Mouse (Mus musculus) left cerebral cortex, adult 18-20 months (tissue): ENCODE data around the gene Olfr1428. TPM values are rescaled to one million over a fixed set of nuclear protein-coding genes. Genes with fewer than 3 reads are reported as not detected.
"Not testable (repeated sequence)": the region's sequence is repeated elsewhere in the genome, so short reads cannot be mapped to it uniquely, and the experiment has no call there.

Source experiments
- DNase-seq, 2 experiments: peaks; one replicate each; pipeline ENCODE4 v3.0.0; 2021 to 2022; ENCODE audit warnings: low spot score in 2 of 2, mixed read lengths in 1 of 2
- long read RNA-seq, 2 experiments: library from polyadenylated mRNA; stranded (forward); transcript quantifications; one replicate each; pipeline ENCODE4 v2.0.0; 2021
- total RNA-seq, 2 experiments: library from RNA; stranded (reverse); gene quantifications; 2 replicates each; pipeline ENCODE4 v1.2.3; 2021

The Olfr1428 gene
- total RNA-seq, result not detected
- long read RNA-seq, experiment 1, result 0 reads
- long read RNA-seq, experiment 2, result 0 reads

GRCm38 (mm10) chr19:12115797-12116196 lies at the start of gene Olfr1428:
TSS of gene Olfr1428 (minus strand) at chr19:12115897.
- DNase-seq, result no peak

GRCm38 (mm10) chr19:12145452-12145851 lies 29.8 kb upstream of the Olfr1428 start:
- peak; percentile 25 to 59 for DNase-seq

GRCm38 (mm10) chr19:12143356-12143755 lies 27.7 kb upstream of the Olfr1428 start:
- peak; percentile 28 to 47 for DNase-seq

GRCm38 (mm10) chr19:12134289-12134688 lies 18.6 kb upstream of the Olfr1428 start:
- DNase-seq, result peak in 1 of 2 experiments; percentile 48

- no peak for DNase-seq
Observed at GRCm38 (mm10) chr19:12123103-12123502, 7.4 kb upstream of the Olfr1428 start, which contains the start of gene Olfr76. TSS of gene Olfr76 (minus strand) at chr19:12123203.

- no peak for DNase-seq
Observed at GRCm38 (mm10) chr19:12116464-12116863, 767 bp upstream of the Olfr1428 start.

GRCm38 (mm10) chr19:12113807-12114206 lies 1.9 kb downstream of the Olfr1428 start:
- no peak for DNase-seq

GRCm38 (mm10) chr19:12104541-12104940 lies 11.2 kb downstream of the Olfr1428 start:
- DNase-seq, result no peak

GRCm38 (mm10) chr19:12103234-12103633 lies 12.5 kb downstream of the Olfr1428 start, which contains the start of gene Olfr1427:
TSS of gene Olfr1427 (minus strand) at chr19:12103334.
- DNase-seq, result no peak

- DNase-seq, result no peak
Observed at GRCm38 (mm10) chr19:12091913-12092312, 23.8 kb downstream of the Olfr1428 start, which contains the start of gene Olfr1426. TSS of gene Olfr1426 (minus strand) at chr19:12092013.

- DNase-seq, result not testable (repeated sequence)
Observed at GRCm38 (mm10) chr19:12077631-12078030, 38.1 kb downstream of the Olfr1428 start, which contains the start of gene Olfr1425. TSS of gene Olfr1425 (minus strand) at chr19:12077731.

GRCm38 (mm10) chr19:12069546-12069945 lies 46.2 kb downstream of the Olfr1428 start:
- not testable (repeated sequence) for DNase-seq

GRCm38 (mm10) chr19:12067806-12068205 lies 47.9 kb downstream of the Olfr1428 start:
- DNase-seq, result not testable (repeated sequence)

GRCm38 (mm10) chr19:12062582-12062981 lies 53.1 kb downstream of the Olfr1428 start, which contains the start of gene Olfr1424:
TSS of gene Olfr1424 (minus strand) at chr19:12062682.
- not testable (repeated sequence) for DNase-seq

Other genes with a start within 250 kb of the Olfr1428 start
- gene Olfr1419, start 240.8 kb downstream of the Olfr1428 start, total RNA-seq, result not detected
- not detected for gene Olfr1420, start 229.3 kb downstream of the Olfr1428 start, total RNA-seq
- 10 to 100 TPM; 20.4 to 22.4 TPM for gene Patl1, start 203.5 kb downstream of the Olfr1428 start, total RNA-seq
- gene Osbp, start 150.0 kb downstream of the Olfr1428 start, total RNA-seq, result 10 to 100 TPM; 55.9 to 58.2 TPM
- not detected for gene Olfr1423, start 74.6 kb downstream of the Olfr1428 start, total RNA-seq
- gene Olfr1424, start 53.2 kb downstream of the Olfr1428 start, total RNA-seq, result not detected
- gene Olfr1425, start 38.2 kb downstream of the Olfr1428 start, total RNA-seq, result not detected
- gene Olfr1426, start 23.9 kb downstream of the Olfr1428 start, total RNA-seq, result not detected
- gene Olfr1427, start 12.6 kb downstream of the Olfr1428 start, total RNA-seq, result not detected
- gene Olfr76, start 7.3 kb upstream of the Olfr1428 start, total RNA-seq, result not detected
- not detected for gene Olfr1555-ps1, start 54.2 kb upstream of the Olfr1428 start, total RNA-seq
- gene Olfr1431, start 84.7 kb upstream of the Olfr1428 start, total RNA-seq, result not detected
- gene Olfr1432, start 116.7 kb upstream of the Olfr1428 start, total RNA-seq, result not detected
- gene Olfr262, start 125.8 kb upstream of the Olfr1428 start, total RNA-seq, result not detected
- not detected for gene Olfr235, start 145.1 kb upstream of the Olfr1428 start, total RNA-seq
- gene Olfr1434, start 164.0 kb upstream of the Olfr1428 start, total RNA-seq, result not detected
- gene Olfr1436, start 183.2 kb upstream of the Olfr1428 start, total RNA-seq, result not detected
- gene Olfr1437, start 209.2 kb upstream of the Olfr1428 start, total RNA-seq, result not detected
- gene Olfr1438-ps1, start 220.0 kb upstream of the Olfr1428 start, total RNA-seq, result not detected